Mouse (Mus musculus) liver, embryonic 15.5 days (tissue): ENCODE measurements around the gene Snapc1. TPM values are rescaled to one million over a fixed set of nuclear protein-coding genes. Genes with fewer than 3 reads are reported as not detected.

ENCODE experiments used
- ATAC-seq: fragments of 200-750 bp; cut with Nextera tagmentation; 2 replicates; pipeline ENCODE4 v1.8.0; 2017; ENCODE audit warnings: moderate number of reproducible peaks, mild to moderate bottlenecking, moderate library complexity; ENCODE audit not compliant: insufficient read depth
- H3K27ac ChIP-seq: fragments of 300-500 bp; sonication (generic); replicated peaks from 2 replicates; pipeline ENCODE4 v1.5.1; 2015; ENCODE audit warnings: mild to moderate bottlenecking, inconsistent platforms
- H3K27me3 ChIP-seq: fragments of 300-500 bp; sonication (generic); 2 replicates; pipeline ENCODE4 v1.6.1; 2015; ENCODE audit warnings: mild to moderate bottlenecking, inconsistent platforms
- H3K36me3 ChIP-seq: fragments of 300-500 bp; sonication (generic); replicated peaks from 2 replicates; pipeline ENCODE4 v1.6.1; 2015; ENCODE audit warnings: moderate library complexity, mild to moderate bottlenecking, inconsistent platforms
- H3K4me1 ChIP-seq: fragments of 300-500 bp; sonication (generic); replicated peaks from 2 replicates; pipeline ENCODE4 v1.6.1; 2015; ENCODE audit warnings: inconsistent platforms
- H3K4me2 ChIP-seq: fragments of 300-500 bp; sonication (generic); 2 replicates; pipeline ENCODE4 v1.6.1; 2015; ENCODE audit warnings: moderate library complexity, mild to moderate bottlenecking, inconsistent platforms
- H3K4me3 ChIP-seq: fragments of 300-500 bp; sonication (generic); replicated peaks from 2 replicates; pipeline ENCODE4 v1.5.1; 2015; ENCODE audit warnings: mild to moderate bottlenecking, inconsistent platforms
- H3K9ac ChIP-seq: fragments of 300-500 bp; sonication (generic); 2 replicates; pipeline ENCODE4 v1.6.1; 2015; ENCODE audit warnings: moderate library complexity, mild to moderate bottlenecking, inconsistent platforms
- H3K9me3 ChIP-seq: fragments of 300-500 bp; sonication (generic); replicated peaks from 2 replicates; pipeline ENCODE4 v1.6.1; 2016; ENCODE audit warnings: inconsistent platforms
- WGBS: fragments of 180-500 bp; shearing (Covaris S2); methylation state at CpG from one replicate; pipeline ENCODE4 v1.1.7; 2015; ENCODE audit warnings: mixed read lengths; ENCODE audit not compliant: insufficient replicate concordance; 5-methylcytosine and 5-hydroxymethylcytosine counted together
- polyA plus RNA-seq: library from polyadenylated mRNA; unstranded; fragments of >200 nt; fragmentation: Nextera tagmentation; extraction: Ambion mirVana; gene quantifications from 2 replicates; pipeline ENCODE4 v1.2.1, GENCODE M21; 2015

The Snapc1 gene
- 3.6 and 5.0 TPM in 2 replicates for polyA plus RNA-seq

GRCm38 (mm10) chr12:73964291-73965281 lies at the start of gene Snapc1:
TSS of gene Snapc1 (plus strand) at chr12:73964481.
- peak; percentile 99 for ATAC-seq
- H3K27ac ChIP-seq, result peak within 1 kb of the TSS; percentile 45; the same call in 1 of the 2 replicates
- under 1% methylated on average over 60 of the region's 60 CpGs for WGBS

GRCm38 (mm10) chr12:73918479-73918878 lies 45.8 kb upstream of the Snapc1 start:
- Histone ChIP-seq H3K27me3 (no peaks in the 10 kb centered on the region), H3K4me1 (no peaks in the 10 kb centered on the region), H3K36me3 (no peaks in the 10 kb centered on the region), H3K9ac (no peak overlapping the region), H3K4me3 (no peak overlapping the region), H3K4me2 (no peak overlapping the region), H3K27ac (no peak overlapping the region), H3K9me3 (no peaks in the 10 kb centered on the region)
- WGBS, result 81% methylated on average over 5 of the region's 5 CpGs
- no peak for ATAC-seq

More at GRCm38 (mm10) chr12:73964291-73965281, at the start of gene Snapc1:
- H3K4me3 ChIP-seq, result peak within 1 kb of the TSS; percentile 84
- H3K9me3 ChIP-seq, result no peaks in the 10 kb centered on the region
- H3K4me2 ChIP-seq, result peak within 1 kb of the TSS; percentile 87
- peaks cover 12% of the 10 kb centered on the region for H3K4me1 ChIP-seq
- peak within 1 kb of the TSS; percentile 80 for H3K9ac ChIP-seq
- no peaks in the 10 kb centered on the region for H3K27me3 ChIP-seq
- H3K36me3 ChIP-seq, result peaks cover 19% of the 10 kb centered on the region

- H3K9me3 ChIP-seq, result no peaks in the 10 kb centered on the region
- no peak overlapping the region for H3K9ac ChIP-seq
- H3K36me3 ChIP-seq, result peaks cover 40% of the 10 kb centered on the region
- H3K4me1 ChIP-seq, result no peaks in the 10 kb centered on the region
- H3K4me2 ChIP-seq, result no peak overlapping the region
- WGBS, result 66% methylated on average over 3 of the region's 3 CpGs
- no peak for ATAC-seq
- no peak overlapping the region for H3K27ac ChIP-seq
- no peak overlapping the region for H3K4me3 ChIP-seq
- no peaks in the 10 kb centered on the region for H3K27me3 ChIP-seq
Measured at GRCm38 (mm10) chr12:73930266-73930665, 34.0 kb upstream of the Snapc1 start.

GRCm38 (mm10) chr12:73931274-73931673 lies 33.0 kb upstream of the Snapc1 start:
- Histone ChIP-seq H3K9me3 (no peaks in the 10 kb centered on the region), H3K4me3 (no peak overlapping the region), H3K36me3 (peaks cover 40% of the 10 kb centered on the region), H3K27me3 (no peaks in the 10 kb centered on the region), H3K27ac (no peak overlapping the region), H3K9ac (no peak overlapping the region), H3K4me2 (no peak overlapping the region), H3K4me1 (no peaks in the 10 kb centered on the region)
- WGBS, result 35% methylated on average over 5 of the region's 5 CpGs
- no peak for ATAC-seq

- no peak for ATAC-seq
Measured at GRCm38 (mm10) chr12:73934528-73934927, 29.8 kb upstream of the Snapc1 start.

GRCm38 (mm10) chr12:73937353-73937752 lies 26.9 kb upstream of the Snapc1 start, which contains the start of gene Gm49321:
TSS of gene Gm49321 (plus strand) at chr12:73937653.
- whole genome bisulfite sequencing, result 73% methylated on average over 1 of the region's 1 CpGs
- no peaks in the 10 kb centered on the region for H3K4me1 ChIP-seq
- no peak within 1 kb of the TSS for H3K27ac ChIP-seq
- ATAC-seq, result no peak
- no peak within 1 kb of the TSS for H3K4me2 ChIP-seq
- H3K27me3 ChIP-seq, result no peaks in the 10 kb centered on the region
- H3K4me3 ChIP-seq, result no peak within 1 kb of the TSS
- no peaks in the 10 kb centered on the region for H3K9me3 ChIP-seq
- H3K9ac ChIP-seq, result no peak within 1 kb of the TSS
- H3K36me3 ChIP-seq, result peaks cover 47% of the 10 kb centered on the region

More at GRCm38 (mm10) chr12:73934528-73934927, 29.8 kb upstream of the Snapc1 start:
- H3K4me3 ChIP-seq, result no peak overlapping the region
- H3K36me3 ChIP-seq, result peaks cover 44% of the 10 kb centered on the region
- H3K9me3 ChIP-seq, result no peaks in the 10 kb centered on the region
- no peak overlapping the region for H3K27ac ChIP-seq
- no peaks in the 10 kb centered on the region for H3K4me1 ChIP-seq
- 43% methylated on average over 2 of the region's 2 CpGs for WGBS
- H3K9ac ChIP-seq, result no peak overlapping the region
- no peaks in the 10 kb centered on the region for H3K27me3 ChIP-seq
- no peak overlapping the region for H3K4me2 ChIP-seq

- H3K36me3 ChIP-seq, result peaks cover 48% of the 10 kb centered on the region
- H3K9me3 ChIP-seq, result no peaks in the 10 kb centered on the region
- no peak for ATAC-seq
- no peaks in the 10 kb centered on the region for H3K4me1 ChIP-seq
- no peak overlapping the region for H3K4me2 ChIP-seq
- H3K27me3 ChIP-seq, result no peaks in the 10 kb centered on the region
- H3K9ac ChIP-seq, result no peak overlapping the region
- no peak overlapping the region for H3K27ac ChIP-seq
- 79% methylated on average over 6 of the region's 6 CpGs for WGBS
- H3K4me3 ChIP-seq, result no peak overlapping the region
Measured at GRCm38 (mm10) chr12:73939542-73939941, 24.7 kb upstream of the Snapc1 start.

GRCm38 (mm10) chr12:73948415-73948814 lies 15.9 kb upstream of the Snapc1 start:
- Histone ChIP-seq H3K9me3 (no peaks in the 10 kb centered on the region), H3K4me3 (no peak overlapping the region)

GRCm38 (mm10) chr12:73949318-73950058 lies 14.8 kb upstream of the Snapc1 start:
- Histone ChIP-seq H3K27ac (no peak overlapping the region), H3K9me3 (no peaks in the 10 kb centered on the region), H3K9ac (peak overlapping the region; percentile 32; the same call in 1 of the 2 replicates), H3K4me2 (peak overlapping the region; percentile 73), H3K27me3 (peaks cover 16% of the 10 kb centered on the region), H3K36me3 (0 out of 2 replicates have a peak, but pooled peaks cover 17% of the 10 kb centered on the region), H3K4me1 (peaks cover 22% of the 10 kb centered on the region), H3K4me3 (peak overlapping the region; percentile 47)
- 6% methylated on average over 46 of the region's 46 CpGs for WGBS
- ATAC-seq, result peak; percentile 68

More at GRCm38 (mm10) chr12:73948415-73948814, 15.9 kb upstream of the Snapc1 start:
- no peak for ATAC-seq
- H3K9ac ChIP-seq, result no peak overlapping the region
- 88% methylated on average over 4 of the region's 4 CpGs for WGBS
- H3K27ac ChIP-seq, result no peak overlapping the region
- no peak overlapping the region for H3K4me2 ChIP-seq
- H3K4me1 ChIP-seq, result peaks cover 15% of the 10 kb centered on the region
- peaks cover 16% of the 10 kb centered on the region for H3K27me3 ChIP-seq
- peaks cover 24% of the 10 kb centered on the region for H3K36me3 ChIP-seq

GRCm38 (mm10) chr12:73952879-73953278 lies 11.4 kb upstream of the Snapc1 start:
- H3K4me2 ChIP-seq, result peak overlapping the region; percentile 68
- peaks cover 23% of the 10 kb centered on the region for H3K4me1 ChIP-seq
- H3K27me3 ChIP-seq, result peaks cover 16% of the 10 kb centered on the region
- H3K9me3 ChIP-seq, result no peaks in the 10 kb centered on the region
- H3K36me3 ChIP-seq, result 0 out of 2 replicates have a peak, but pooled peaks cover 2% of the 10 kb centered on the region
- peak overlapping the region; percentile 37; the same call in 1 of the 2 replicates for H3K9ac ChIP-seq
- ATAC-seq, result no peak
- 13% methylated on average over 15 of the region's 15 CpGs for whole genome bisulfite sequencing
- H3K27ac ChIP-seq, result no peak overlapping the region
- peak overlapping the region; percentile 43 for H3K4me3 ChIP-seq
